Mouse (Mus musculus) neural tube, embryonic 11.5 days (tissue): ENCODE measurements around the gene Prdm8. TPM values are rescaled to one million over a fixed set of nuclear protein-coding genes. Genes with fewer than 3 reads are reported as not detected.

Experiments used
- ATAC-seq: fragments of 200-750 bp; cut with Nextera tagmentation; 2 replicates; pipeline ENCODE4 v1.8.0; 2017; ENCODE audit warnings: moderate number of reproducible peaks, mild to moderate bottlenecking, moderate TSS enrichment, moderate library complexity; ENCODE audit not compliant: insufficient read depth, low FRiP score, low TSS enrichment
- DNase-seq: peaks from one replicate; pipeline ENCODE4 v3.0.0-alpha.2; 2015; ENCODE audit warnings: low spot score
- H3K27ac ChIP-seq: fragments of 300-500 bp; sonication (generic); 2 replicates; pipeline ENCODE4 v1.5.1; 2014; ENCODE audit warnings: low read depth, mild to moderate bottlenecking, low read length
- H3K27me3 ChIP-seq: fragments of 300-500 bp; sonication (generic); 2 replicates; pipeline ENCODE4 v1.6.1; 2014; ENCODE audit warnings: mild to moderate bottlenecking, low read length, mixed read lengths; ENCODE audit not compliant: control insufficient read depth, insufficient read depth
- H3K36me3 ChIP-seq: fragments of 300-500 bp; sonication (generic); 2 replicates; pipeline ENCODE4 v1.6.1; 2014; ENCODE audit warnings: mild to moderate bottlenecking, low read length, moderate library complexity, mixed read lengths; ENCODE audit not compliant: control insufficient read depth, insufficient read depth
- H3K4me1 ChIP-seq: fragments of 300-500 bp; sonication (generic); 2 replicates; pipeline ENCODE4 v1.6.1; 2014; ENCODE audit warnings: low read length, mixed read lengths; ENCODE audit not compliant: control insufficient read depth, insufficient read depth
- H3K4me2 ChIP-seq: fragments of 300-500 bp; sonication (generic); 2 replicates; pipeline ENCODE4 v1.6.1; 2014; ENCODE audit warnings: low read depth, mild to moderate bottlenecking, moderate library complexity
- H3K4me3 ChIP-seq: fragments of 300-500 bp; sonication (generic); 2 replicates; pipeline ENCODE4 v1.5.1; 2014; ENCODE audit warnings: low read depth, low read length
- H3K9ac ChIP-seq: fragments of 300-500 bp; sonication (generic); 2 replicates; pipeline ENCODE4 v1.6.1; 2014; ENCODE audit warnings: mild to moderate bottlenecking, low read length
- H3K9me3 ChIP-seq: fragments of 300-500 bp; sonication (generic); 2 replicates; pipeline ENCODE4 v1.6.1; 2016; ENCODE audit warnings: low read length; ENCODE audit not compliant: control insufficient read depth
- WGBS: fragments of 180-500 bp; shearing (Covaris S2); extraction: QIAGEN DNeasy Blood & Tissue Kit; methylation state at CpG from one replicate; pipeline ENCODE4 v1.1.7; 2014; 5-methylcytosine and 5-hydroxymethylcytosine counted together
- polyA plus RNA-seq: library from polyadenylated mRNA; unstranded; fragments of >200 nt; fragmentation: Nextera tagmentation; extraction: Ambion mirVana; gene quantifications from 2 replicates; pipeline ENCODE4 v1.2.1, GENCODE M21; 2014

Prdm8 gene
- polyA plus RNA-seq, 1 experiment from 2014 or later: 5.9 TPM

DNA sequence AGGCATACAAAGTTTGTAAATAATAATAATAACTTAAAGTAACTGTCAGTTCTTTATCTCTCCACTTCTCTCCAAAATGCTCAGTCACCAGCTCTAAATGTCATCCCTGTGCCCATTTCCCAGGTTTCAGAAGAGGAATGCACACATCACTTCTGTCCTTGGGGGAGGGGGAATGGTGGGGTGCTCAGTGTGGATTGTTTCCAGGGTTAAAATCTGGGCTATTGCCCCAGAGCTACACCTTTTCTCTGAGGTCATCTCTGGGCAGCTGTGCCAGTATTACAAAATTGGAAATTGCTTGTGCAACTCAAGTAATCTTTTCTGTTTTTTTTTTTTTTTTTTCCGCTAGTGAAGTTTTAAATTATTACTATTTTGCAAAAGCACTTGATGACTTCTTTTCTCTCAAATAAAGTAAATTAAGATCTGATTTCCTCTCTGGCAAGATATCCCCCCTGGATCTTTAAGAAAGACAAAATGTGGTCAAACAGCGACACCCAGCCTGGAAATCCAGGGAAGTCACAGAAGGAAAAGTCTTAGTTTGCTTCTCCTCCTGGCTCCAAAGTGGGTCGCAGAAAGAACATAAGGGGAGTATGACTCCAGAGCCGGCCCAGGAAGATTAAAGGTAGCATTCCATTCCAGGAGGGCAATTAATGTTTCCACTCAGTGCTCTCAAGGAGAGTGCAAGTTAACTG lies 25.4 kb downstream of the Prdm8 start:
- Histone ChIP-seq H3K36me3 (no peaks in the 10 kb centered on the region), H3K4me3 (no peak overlapping the region), H3K4me2 (no peak overlapping the region), H3K27me3 (peaks cover 37% of the 10 kb centered on the region), H3K9ac (no peak overlapping the region), H3K27ac (no peak overlapping the region), H3K4me1 (peaks cover 3% of the 10 kb centered on the region; the same call in 1 of the 2 replicates), H3K9me3 (no peaks in the 10 kb centered on the region)
- WGBS: 28% methylated on average over 4 of the region's 4 CpGs
- no peak for ATAC-seq
- no peak for DNase-seq

DNA sequence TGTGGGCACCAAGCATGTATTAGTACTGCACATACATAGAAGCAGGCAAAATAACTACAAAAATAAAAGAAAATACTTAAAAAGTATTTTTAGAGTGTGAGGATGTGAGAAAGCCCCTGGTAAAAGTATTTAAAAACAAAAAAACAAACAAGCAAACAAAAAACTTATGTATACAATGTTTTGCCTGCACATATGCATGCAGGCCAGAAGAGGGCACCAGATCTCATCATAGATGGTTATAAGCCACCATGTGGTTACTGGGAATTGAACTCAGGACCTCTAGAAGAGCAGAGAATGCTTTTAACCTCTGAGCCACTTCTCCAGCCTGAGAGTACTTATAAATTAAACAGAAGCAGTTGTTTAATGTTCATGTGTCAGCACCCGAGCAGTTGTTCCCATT lies 28.0 kb downstream of the Prdm8 start:
- ATAC-seq: no peak
- DNase-seq: no peak
- no peaks in the 10 kb centered on the region for H3K9me3 ChIP-seq
- peaks cover 12% of the 10 kb centered on the region for H3K27me3 ChIP-seq
- H3K9ac ChIP-seq: no peak overlapping the region
- 80% methylated on average over 1 of the region's 1 CpGs for WGBS
- H3K27ac ChIP-seq: no peak overlapping the region
- no peak overlapping the region for H3K4me3 ChIP-seq
- no peak overlapping the region for H3K4me2 ChIP-seq
- H3K36me3 ChIP-seq: no peaks in the 10 kb centered on the region
- no peaks in the 10 kb centered on the region for H3K4me1 ChIP-seq

DNA sequence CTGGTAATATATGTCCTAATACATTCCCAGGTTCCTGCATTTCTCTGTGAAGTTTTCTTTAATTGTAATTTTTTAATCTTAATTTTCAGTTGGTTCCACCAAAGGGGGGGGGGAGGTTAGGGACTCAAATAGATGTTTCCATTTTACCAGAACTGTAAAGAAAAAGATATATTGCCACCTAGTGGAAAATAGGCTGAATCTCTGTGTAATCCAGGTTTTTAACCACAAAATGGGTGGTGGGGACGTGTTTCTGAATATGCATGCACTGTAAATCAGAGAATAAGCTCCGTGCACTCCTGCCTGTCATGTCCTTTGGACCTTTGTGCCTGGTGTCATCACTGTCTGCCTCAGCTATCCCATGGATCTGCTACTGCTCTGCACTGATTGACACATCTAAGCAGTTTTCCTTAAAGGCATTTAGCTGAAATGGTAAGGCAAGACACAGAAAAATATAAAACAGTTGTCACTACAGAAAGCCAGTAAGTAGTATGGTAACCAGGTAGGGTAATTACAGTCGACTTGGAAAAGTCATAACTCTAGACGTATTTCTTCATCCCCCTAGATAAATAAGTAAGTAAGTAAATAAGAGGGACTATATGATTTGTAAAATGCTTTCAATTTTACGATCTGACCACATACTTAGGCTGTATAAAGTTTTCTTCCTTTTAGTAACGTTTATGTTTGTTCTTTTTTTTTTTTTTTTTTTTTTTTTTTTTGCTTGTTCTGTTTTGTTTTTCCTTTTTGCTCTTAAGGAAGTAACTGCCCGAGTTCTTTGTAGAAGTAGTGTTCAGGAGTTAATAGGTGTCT lies 31.6 kb downstream of the Prdm8 start:
- Histone ChIP-seq H3K9me3 (no peaks in the 10 kb centered on the region), H3K4me2 (no peak overlapping the region), H3K4me1 (no peaks in the 10 kb centered on the region), H3K27ac (no peak overlapping the region), H3K9ac (no peak overlapping the region), H3K27me3 (no peaks in the 10 kb centered on the region), H3K36me3 (no peaks in the 10 kb centered on the region), H3K4me3 (no peak overlapping the region)
- DNase-seq (peak; percentile 17), ATAC-seq (no peak)
- 60% methylated on average over 7 of the region's 7 CpGs for WGBS

DNA sequence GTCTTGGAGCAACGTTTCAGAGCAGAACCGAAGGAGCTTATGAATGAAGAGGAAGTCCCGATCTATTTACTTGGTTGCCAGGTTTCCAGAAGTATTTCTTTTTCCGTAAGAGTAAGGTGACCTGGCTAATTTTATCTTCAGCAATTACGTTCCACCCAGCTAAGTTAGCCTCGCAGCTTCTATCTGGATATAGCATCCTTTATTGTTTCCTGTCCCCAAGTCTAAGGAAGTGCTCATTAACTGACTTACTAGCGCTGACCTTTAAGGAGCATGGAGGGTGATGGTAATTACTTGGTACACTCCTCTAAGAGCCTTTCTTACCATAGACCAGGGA lies 32.2 kb downstream of the Prdm8 start:
- Histone ChIP-seq H3K36me3 (no peaks in the 10 kb centered on the region), H3K27ac (no peak overlapping the region), H3K4me2 (no peak overlapping the region), H3K27me3 (no peaks in the 10 kb centered on the region), H3K4me1 (no peaks in the 10 kb centered on the region), H3K4me3 (no peak overlapping the region), H3K9ac (no peak overlapping the region), H3K9me3 (no peaks in the 10 kb centered on the region)
- ATAC-seq: no peak
- no peak for DNase-seq
- whole genome bisulfite sequencing: 66% methylated on average over 7 of the region's 7 CpGs

DNA sequence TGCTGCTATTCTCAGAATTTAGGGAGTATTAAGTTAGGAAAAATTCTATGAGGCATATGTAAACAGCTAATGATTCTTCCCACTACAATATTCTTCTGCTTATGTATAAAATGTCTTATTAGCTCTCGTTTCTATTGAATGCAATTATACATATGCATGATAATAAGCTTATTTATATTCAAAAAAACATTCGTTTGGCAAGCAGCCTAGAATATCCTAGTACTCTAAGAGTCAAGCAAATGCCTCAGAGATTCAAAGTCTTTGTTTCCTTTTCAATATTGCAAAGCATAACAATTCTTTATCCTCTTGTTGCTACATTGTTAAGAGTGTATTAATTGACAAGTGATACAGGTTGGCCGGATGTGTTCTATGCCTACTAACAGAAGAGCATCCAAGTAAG lies 34.6 kb downstream of the Prdm8 start:
- Histone ChIP-seq H3K4me1 (no peaks in the 10 kb centered on the region), H3K4me2 (no peak overlapping the region), H3K27me3 (no peaks in the 10 kb centered on the region), H3K27ac (no peak overlapping the region), H3K4me3 (no peak overlapping the region), H3K9ac (no peak overlapping the region), H3K36me3 (no peaks in the 10 kb centered on the region), H3K9me3 (no peaks in the 10 kb centered on the region)
- ATAC-seq (no peak), DNase-seq (no peak)
- WGBS: 85% methylated on average over 3 of the region's 3 CpGs

DNA sequence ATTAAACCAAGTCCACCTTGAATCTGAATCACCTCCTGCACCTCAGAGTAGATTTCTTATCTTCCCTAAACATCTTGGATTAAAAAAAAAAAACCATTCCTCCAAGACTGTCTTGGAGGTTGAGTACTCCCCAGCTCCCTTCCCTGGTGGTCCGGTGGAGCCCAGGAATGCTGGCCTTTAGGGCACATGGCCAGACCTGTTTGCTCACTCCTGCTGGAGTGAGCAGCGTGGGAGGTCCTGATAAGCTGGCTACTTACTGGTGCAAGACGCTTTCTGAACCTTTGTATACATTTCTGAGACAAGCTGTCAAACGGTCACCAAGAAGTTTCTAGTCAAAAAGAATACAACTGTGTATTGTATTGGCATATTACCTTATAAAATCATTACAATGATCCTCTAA lies 36.0 kb downstream of the Prdm8 start:
- 72% methylated on average over 4 of the region's 4 CpGs for WGBS
- Histone ChIP-seq H3K4me1 (no peaks in the 10 kb centered on the region), H3K4me2 (no peak overlapping the region), H3K27me3 (no peaks in the 10 kb centered on the region), H3K9ac (no peak overlapping the region), H3K4me3 (no peak overlapping the region), H3K9me3 (no peaks in the 10 kb centered on the region), H3K27ac (no peak overlapping the region), H3K36me3 (no peaks in the 10 kb centered on the region)
- DNase-seq: no peak
- no peak for ATAC-seq

DNA sequence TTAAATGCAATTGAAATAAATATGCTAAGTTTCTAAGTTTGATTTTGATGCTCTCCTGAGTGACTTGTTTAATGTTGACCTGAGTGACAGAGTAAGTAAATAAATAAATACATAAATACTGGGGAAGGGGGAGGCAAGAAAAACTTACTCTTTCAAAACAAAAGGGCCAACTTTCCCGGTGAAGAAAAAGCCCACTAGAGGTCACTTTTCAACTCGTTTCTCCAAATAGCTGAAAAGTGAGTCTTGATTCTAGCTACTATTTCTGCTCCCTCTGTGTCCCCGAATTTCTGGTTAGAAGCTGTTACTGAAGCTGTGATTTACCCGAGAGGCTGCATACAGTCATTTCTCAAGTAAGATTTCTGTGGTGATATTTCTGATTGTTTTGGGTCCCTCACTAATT lies 45.5 kb downstream of the Prdm8 start:
- H3K9me3 ChIP-seq: no peaks in the 10 kb centered on the region
- no peaks in the 10 kb centered on the region for H3K4me1 ChIP-seq
- no peaks in the 10 kb centered on the region for H3K36me3 ChIP-seq
- no peaks in the 10 kb centered on the region for H3K27me3 ChIP-seq
- no peak overlapping the region for H3K4me3 ChIP-seq
- DNase-seq (no peak), ATAC-seq (no peak)
- H3K9ac ChIP-seq: no peak overlapping the region
- H3K27ac ChIP-seq: no peak overlapping the region
- 71% methylated on average over 4 of the region's 4 CpGs for WGBS
- no peak overlapping the region for H3K4me2 ChIP-seq

DNA sequence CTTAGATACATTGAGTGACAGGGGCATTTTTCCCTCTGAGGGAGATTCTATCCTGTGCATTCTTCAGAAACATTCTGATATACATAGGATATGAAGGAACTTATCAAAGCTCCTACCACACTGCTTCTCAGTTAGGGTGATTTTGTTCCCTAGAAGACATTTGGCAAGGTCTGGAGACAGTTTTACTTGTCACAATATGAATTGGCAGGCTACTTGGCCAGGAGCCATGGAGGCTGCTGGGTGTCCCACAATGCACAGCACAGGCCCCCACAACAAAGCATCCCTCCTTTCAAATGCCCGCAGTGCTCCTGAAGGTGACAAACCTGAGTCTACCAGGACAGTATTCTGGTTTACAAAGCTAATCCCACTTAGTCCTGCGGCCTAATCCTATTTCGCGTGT lies 55.0 kb downstream of the Prdm8 start:
- Histone ChIP-seq H3K4me3 (no peak overlapping the region), H3K27ac (no peak overlapping the region), H3K9me3 (no peaks in the 10 kb centered on the region), H3K9ac (no peak overlapping the region), H3K4me1 (no peaks in the 10 kb centered on the region), H3K4me2 (no peak overlapping the region), H3K27me3 (no peaks in the 10 kb centered on the region), H3K36me3 (no peaks in the 10 kb centered on the region)
- DNase-seq (no peak), ATAC-seq (no peak)
- WGBS: 85% methylated on average over 4 of the region's 4 CpGs

DNA sequence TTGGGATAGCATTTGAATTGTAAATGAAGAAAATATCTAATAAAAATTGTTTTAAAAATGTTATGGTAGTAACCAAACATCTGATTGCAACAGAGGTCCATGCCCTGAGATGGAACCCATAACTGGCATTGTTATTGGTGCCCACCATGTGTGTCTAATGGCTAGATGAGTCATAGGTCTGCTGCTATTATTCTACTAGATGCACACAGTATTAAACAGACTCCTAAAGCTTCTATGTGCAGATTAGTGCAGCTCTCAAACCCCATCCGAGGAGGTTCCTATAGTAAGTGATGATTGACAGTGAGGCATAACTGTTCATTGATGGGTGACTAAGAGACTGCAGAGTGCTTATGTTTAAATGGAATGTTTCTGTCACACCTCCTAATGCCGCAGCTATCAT lies 59.7 kb downstream of the Prdm8 start:
- Histone ChIP-seq H3K4me2 (no peak overlapping the region), H3K9ac (no peak overlapping the region), H3K9me3 (no peaks in the 10 kb centered on the region), H3K4me1 (no peaks in the 10 kb centered on the region), H3K36me3 (no peaks in the 10 kb centered on the region), H3K27me3 (no peaks in the 10 kb centered on the region), H3K27ac (no peak overlapping the region), H3K4me3 (no peak overlapping the region)
- no peak for DNase-seq
- no peak for ATAC-seq
- 84% methylated on average over 2 of the region's 2 CpGs for WGBS
